Mouse (Mus musculus) urinary bladder, postnatal 14 days (tissue): ENCODE results near the gene Spdef.

Experiments used
- DNase-seq: peaks from one replicate; pipeline ENCODE4 v3.0.0; 2021; ENCODE audit warnings: low spot score

The Spdef gene

GRCm38 (mm10) chr17:27725011-27725410, 3.7 kb downstream of the Spdef start:
- no peak for DNase-seq

GRCm38 (mm10) chr17:27724327-27724726, 4.4 kb downstream of the Spdef start:
- DNase-seq = no peak

GRCm38 (mm10) chr17:27721125-27721664, 7.6 kb downstream of the Spdef start:
- DNase-seq = no peak

- DNase-seq = no peak
Measured at GRCm38 (mm10) chr17:27720326-27720725, 8.4 kb downstream of the Spdef start.

GRCm38 (mm10) chr17:27719663-27720062, 9.1 kb downstream of the Spdef start:
- DNase-seq = no peak

GRCm38 (mm10) chr17:27718250-27718649, 10.5 kb downstream of the Spdef start:
- DNase-seq = no peak

GRCm38 (mm10) chr17:27716804-27717203, 12.0 kb downstream of the Spdef start:
- no peak for DNase-seq

GRCm38 (mm10) chr17:27712832-27713231, 15.9 kb downstream of the Spdef start:
- no peak for DNase-seq

- DNase-seq = no peak
Measured at GRCm38 (mm10) chr17:27709650-27710049, 19.1 kb downstream of the Spdef start.

- DNase-seq = peak; percentile 72
Measured at GRCm38 (mm10) chr17:27707954-27708661, 20.6 kb downstream of the Spdef start.

- DNase-seq = no peak
Measured at GRCm38 (mm10) chr17:27705661-27706060, 23.1 kb downstream of the Spdef start.

GRCm38 (mm10) chr17:27703961-27704621, 24.7 kb downstream of the Spdef start:
- DNase-seq = no peak

- DNase-seq = peak; percentile 62
Measured at GRCm38 (mm10) chr17:27702518-27702917, 26.2 kb downstream of the Spdef start.

GRCm38 (mm10) chr17:27701856-27702255, 26.9 kb downstream of the Spdef start:
- no peak for DNase-seq

GRCm38 (mm10) chr17:27700812-27701211, 27.9 kb downstream of the Spdef start:
- no peak for DNase-seq

GRCm38 (mm10) chr17:27699641-27700244, 29.0 kb downstream of the Spdef start:
- DNase-seq = no peak

- no peak for DNase-seq
Measured at GRCm38 (mm10) chr17:27690993-27691693, 37.6 kb downstream of the Spdef start.

- no peak for DNase-seq
Measured at GRCm38 (mm10) chr17:27686395-27686794, 42.4 kb downstream of the Spdef start.

- no peak for DNase-seq
Measured at GRCm38 (mm10) chr17:27685550-27685913, 43.2 kb downstream of the Spdef start.

GRCm38 (mm10) chr17:27684886-27685549, 43.7 kb downstream of the Spdef start:
- DNase-seq = peak; percentile 22

- DNase-seq = no peak
Measured at GRCm38 (mm10) chr17:27678924-27679813, 49.6 kb downstream of the Spdef start.
